Mouse (Mus musculus): Measurements from ENCODE around the gene Irx6.

Irx6 gene

DNA sequence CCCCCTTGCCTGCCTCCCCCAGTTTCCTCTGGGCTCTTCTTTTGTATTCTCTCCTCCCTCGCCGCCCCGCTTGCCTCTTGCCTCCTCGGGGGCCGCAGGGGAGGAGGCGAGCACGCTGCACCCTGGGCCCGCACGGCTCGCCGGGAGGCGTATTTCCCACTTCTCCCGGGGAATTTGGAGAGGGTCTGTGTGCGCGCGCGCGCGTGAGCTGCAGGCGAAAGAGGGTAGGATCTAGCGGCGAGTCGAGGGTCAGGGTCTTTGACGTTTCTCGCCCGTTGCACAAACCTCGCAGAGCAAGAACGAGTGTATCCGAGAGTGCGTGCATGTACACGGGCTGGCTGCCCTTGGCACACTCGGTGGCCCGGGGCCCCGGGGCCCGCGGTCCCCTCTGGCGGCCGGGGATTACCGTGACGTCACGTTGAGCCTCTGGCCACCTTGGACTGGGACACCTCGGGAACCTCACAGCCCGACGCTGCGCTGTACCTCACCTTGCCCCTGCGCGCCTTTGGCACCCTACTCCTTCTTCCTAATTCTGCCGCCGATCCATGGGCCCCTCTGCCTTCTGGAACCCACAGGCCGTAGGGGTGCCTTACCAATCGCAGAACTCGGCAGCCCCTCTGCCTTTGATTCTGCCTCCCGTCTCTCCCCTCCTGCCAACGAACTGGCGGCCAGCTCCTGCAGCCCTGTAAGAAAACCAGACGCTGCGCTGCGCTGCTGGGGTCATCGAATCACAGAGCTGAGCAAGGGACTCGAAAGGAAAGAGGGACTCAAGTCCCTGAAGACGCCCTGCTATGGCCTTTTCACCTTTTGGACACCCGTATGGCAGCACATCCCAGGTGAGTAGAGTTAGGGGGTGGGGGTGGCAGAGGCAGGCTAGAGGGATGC, at the start of gene Irx6:
Irx6 (plus strand) TSS at position 45 of the 885 bp plus-strand sequence.
- DNase-seq (ENCODE audit: low spot score in 2 of 2): no peak

GRCm38 (mm10) chr8:92628711-92629650, 45.1 kb upstream of the Irx6 start:
- DNase-seq (ENCODE audit: low spot score in 2 of 2): no peak

- no peak for DNase-seq (ENCODE audit: low spot score in 2 of 2)
Observed at GRCm38 (mm10) chr8:92633199-92633598, 40.9 kb upstream of the Irx6 start.

DNA sequence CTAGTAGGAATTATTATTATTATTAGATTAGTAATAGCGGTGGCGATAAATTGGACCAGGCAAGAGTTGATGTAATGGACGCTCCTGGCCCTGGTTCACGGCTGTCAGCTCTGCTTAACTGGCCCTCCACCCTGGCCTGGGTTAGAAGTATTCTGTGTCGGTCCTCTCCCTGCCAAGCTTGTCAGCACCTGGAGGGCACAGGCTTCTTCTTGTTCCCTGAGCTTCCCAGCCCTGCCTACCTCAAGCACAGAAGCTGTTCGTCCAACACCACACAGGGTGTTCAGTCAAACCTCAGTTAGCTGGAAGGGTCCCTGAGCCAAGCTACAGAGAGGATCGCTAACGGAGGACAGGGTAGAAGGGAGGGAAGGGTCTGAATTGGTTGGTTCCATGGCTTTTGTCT, 33.3 kb upstream of the Irx6 start:
- DNase-seq (ENCODE audit: low spot score in 2 of 2): no peak

DNA sequence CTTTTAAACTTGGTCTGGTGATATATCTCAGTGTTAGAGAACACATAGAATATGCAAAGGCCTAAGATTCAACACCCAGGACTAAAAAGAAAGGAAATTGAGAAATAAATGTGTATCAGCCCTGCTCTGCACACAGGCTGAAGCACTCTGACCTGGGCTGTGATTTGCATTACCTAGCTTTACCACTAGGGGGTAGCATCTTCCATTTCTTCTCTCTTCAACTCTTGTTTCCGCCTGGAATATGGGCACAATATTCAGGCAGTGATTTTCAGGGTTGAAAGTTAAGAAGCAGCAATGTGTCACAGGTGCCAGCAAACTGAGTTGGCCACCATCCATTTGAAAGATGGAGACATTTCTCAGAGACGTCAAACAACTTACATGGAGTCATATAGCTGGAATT, 27.5 kb upstream of the Irx6 start:
- DNase-seq (ENCODE audit: low spot score in 2 of 2): no peak

DNA sequence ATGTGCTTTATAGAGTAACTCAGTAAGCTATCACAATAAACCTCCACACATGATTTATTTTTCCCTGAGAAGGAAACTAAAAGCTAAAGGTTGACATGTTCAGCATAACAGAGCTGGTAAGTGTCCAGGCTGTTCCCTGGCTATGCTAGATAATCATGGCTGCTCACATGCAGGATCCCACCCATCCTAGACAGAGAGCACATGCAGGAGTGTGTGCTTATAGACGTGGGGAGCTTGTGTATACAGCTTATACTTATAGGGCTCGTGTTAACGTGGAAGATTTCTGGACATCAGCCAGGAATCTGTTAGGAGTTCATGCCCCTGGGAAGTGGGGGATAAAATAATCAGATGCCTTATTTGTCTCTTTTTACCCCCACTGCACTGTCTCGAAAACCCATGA, 9.9 kb upstream of the Irx6 start:
- DNase-seq (ENCODE audit: low spot score in 2 of 2): no peak

DNA sequence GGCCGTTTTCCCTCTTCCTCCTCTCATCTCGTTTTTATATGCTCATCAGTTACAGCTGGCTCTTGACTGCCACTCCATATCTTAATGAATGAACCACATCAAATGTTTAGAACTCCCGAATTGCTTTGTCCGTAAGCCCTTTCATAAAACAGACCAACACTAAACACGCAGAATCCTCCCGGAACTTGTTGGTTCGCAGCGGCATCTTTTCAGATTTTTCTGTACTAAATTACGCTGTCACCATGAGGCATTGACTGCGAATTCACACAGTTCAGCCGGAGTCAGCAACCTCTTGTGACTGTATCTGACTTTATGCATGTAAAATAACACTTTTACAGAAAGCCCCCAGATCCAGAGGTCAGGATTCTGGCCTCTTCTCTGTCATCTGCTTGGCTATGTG, 3.9 kb upstream of the Irx6 start:
- no peak for DNase-seq (ENCODE audit: low spot score in 2 of 2)

- no peak for DNase-seq (ENCODE audit: low spot score in 2 of 2)
Observed at GRCm38 (mm10) chr8:92670656-92671195, 3.4 kb upstream of the Irx6 start.

DNA sequence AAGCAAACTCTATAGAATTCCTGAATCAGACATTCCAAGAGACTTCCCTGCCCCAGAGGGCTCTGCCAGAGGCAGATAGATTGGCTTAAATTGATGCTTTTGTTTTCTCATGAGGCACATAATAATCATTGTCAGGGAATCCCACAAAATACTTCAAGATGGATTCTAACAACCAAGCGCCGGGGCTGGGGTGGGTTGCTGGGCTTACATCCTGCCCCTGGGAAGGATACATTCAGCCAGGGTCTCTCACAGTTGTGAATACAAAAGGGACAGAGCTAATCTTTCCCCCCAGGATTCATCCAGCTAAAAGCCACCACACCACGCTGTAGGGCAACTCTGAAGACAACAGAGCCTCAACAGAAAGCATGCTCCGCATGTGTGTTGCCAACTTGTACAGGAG, 2.2 kb upstream of the Irx6 start:
- no peak for DNase-seq (ENCODE audit: low spot score in 2 of 2)

- no peak for DNase-seq (ENCODE audit: low spot score in 2 of 2)
Observed at GRCm38 (mm10) chr8:92673101-92673500, 987 bp upstream of the Irx6 start.

DNA sequence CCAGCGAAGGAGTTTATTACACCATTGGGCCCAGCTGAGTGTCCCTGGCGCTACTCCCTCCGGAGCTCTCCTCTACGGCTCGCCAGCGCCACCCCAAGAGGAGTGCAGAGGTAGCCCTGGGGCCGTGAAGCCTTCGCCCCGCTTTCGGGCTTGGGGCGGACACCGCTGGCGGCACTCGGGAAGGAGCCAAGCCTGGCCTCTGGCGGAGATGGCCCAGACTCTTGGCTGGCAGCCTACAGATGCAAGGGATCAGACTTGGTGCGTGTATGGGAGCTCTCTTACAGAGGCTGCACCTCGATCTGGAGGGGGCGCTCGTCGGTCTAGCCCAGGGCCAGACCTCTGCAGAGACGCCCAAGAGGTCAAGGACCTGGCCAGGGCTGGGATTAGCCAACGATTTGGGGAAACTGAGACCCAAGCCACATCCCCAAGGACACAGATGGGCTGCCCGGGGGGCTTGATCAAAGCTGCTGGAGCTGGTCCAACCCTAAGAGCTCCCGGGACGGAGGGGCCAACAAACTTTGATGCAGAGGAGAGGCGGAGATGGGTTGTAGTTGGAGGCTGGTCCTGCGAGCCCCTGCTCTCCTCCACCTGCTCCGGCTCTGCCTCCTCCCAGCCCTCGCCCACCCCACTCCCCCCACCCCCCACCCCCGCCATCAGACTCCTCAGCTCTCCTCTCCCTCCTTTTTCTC, 389 bp upstream of the Irx6 start:
- DNase-seq (ENCODE audit: low spot score in 2 of 2): peak; percentile 26 to 69

DNA sequence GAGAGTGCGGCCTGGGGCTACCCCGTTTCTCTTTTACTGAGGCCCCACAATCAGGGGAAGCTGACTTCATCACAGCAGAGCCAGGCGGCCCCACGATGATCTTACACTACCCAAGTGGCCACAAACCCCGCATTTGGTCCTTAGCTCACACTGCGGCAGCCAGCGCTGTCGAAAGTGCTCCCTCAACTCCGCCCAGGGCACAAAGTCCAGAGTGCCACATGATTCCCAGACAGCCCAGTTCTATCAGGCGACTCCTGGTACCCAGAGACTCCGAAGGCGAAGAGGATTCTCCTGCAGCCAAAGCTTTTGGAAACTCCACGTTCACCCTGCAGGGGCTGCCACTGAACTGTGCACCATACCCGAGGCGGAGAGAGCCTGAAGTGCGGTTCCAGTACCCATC, 4.3 kb downstream of the Irx6 start:
- no peak for DNase-seq (ENCODE audit: low spot score in 2 of 2)

DNA sequence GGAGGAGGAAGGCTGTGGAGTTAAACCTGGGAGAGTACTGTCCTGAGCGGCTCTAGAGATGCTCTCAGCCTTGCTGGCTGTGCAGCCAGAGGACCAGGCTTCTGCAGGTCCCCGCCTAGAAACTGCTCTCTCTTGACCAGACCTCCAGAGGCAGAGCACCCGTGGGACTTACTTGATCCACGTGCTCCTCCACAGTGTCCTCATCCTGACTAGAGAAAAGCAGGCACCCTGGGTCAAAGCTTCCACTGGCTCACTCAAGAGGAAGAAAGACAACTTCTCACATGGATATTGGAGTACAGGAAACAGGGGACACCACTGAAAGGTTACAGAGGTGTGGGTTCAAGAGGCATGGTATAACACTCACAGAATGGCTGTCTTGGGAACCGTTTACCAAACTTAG, 23.3 kb downstream of the Irx6 start:
- DNase-seq (ENCODE audit: low spot score in 2 of 2): no peak

DNA sequence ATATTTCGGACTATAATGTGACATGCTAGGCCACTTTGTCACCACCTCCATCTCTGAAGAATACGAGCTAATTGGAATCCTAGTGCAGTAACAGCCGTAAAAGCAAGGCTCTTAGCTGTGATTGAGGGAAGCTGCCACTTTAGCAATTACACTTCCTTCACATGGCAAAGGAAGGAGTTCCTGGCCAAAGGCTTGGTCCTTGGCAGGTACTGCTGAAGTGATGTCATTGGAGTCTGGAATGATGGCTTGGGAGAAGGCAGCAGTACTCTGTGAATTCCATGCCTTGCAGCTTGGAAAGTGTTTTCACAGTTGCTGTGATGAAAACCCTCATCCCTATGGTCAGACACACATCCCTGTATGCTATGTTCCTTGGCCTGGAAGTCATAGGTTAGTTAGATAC, 24.3 kb downstream of the Irx6 start:
- no peak for DNase-seq (ENCODE audit: low spot score in 2 of 2)

DNA sequence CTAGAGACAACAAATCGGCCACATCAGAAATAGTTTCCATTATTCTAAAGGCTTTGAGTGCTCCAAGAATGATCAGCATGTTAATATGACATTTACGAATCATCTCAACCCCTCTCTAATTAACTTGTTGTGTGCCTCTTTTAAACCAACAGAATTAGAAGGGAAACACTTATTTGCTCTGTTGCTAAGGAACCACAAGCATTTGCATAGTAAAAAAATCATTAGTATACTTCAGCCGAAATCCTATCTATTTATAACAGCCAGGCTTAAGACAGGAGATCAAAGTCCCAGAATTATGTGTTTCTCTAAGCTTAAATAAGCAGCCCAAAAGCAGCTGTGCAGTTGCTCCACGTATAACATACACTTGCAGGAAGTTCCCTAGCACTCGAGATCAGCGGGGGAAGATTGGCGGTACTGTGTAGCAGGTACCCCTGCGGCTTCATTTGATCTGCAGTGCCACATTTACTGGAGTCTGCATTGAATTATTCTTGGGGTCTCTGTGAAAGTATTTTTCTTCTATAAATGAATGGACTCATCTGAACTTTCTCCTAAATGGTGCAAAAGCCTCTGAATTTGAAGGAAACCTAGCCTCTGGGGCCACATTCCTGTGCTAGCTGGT, 25.9 kb downstream of the Irx6 start:
- DNase-seq (ENCODE audit: low spot score in 2 of 2): no peak

DNA sequence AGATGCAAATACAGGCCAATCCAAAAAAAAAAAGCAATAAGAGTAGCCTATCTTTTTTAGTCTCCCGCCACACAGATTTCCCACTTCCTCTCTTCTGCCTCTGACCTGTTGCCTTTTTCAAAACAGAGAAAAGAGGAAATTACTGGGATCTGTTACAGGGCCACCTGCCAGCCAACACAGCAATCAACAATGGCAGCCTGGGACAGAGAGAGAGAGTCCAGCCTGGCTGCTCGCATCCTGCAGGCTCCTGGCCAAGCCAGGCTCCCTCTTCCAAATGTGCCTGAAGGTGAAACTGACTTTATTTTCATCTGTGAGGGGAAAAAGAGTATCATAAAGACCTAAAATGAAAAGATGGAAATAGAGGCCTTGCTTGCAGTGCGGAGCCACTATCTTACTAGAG, 29.3 kb downstream of the Irx6 start:
- no peak for DNase-seq (ENCODE audit: low spot score in 2 of 2)

GRCm38 (mm10) chr8:92706311-92706710, 32.2 kb downstream of the Irx6 start:
- no peak for DNase-seq (ENCODE audit: low spot score in 2 of 2)

- DNase-seq (ENCODE audit: low spot score in 2 of 2): no peak
Observed at GRCm38 (mm10) chr8:92713286-92713685, 39.2 kb downstream of the Irx6 start.

GRCm38 (mm10) chr8:92717418-92717817, 43.3 kb downstream of the Irx6 start:
- DNase-seq (ENCODE audit: low spot score in 2 of 2): no peak

DNA sequence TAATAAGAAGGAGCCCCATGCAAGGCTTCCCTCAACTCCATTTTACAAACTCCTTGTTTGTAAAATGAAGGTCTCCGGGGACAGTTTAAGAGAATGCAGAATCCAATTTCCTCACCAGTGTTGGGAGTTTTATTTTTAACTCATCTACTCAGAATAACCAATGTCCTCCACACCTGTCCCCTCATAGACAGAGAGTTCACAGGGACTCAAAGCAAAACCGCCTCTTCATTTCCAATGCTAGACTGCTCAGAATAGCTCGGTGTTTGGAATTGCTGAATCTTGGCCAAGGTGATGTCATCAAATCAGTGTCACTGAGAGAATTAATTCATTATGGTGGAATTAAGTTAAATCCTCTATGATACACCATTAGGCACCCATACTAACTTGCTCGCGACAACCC, 44.0 kb downstream of the Irx6 start:
- no peak for DNase-seq (ENCODE audit: low spot score in 2 of 2)

DNA sequence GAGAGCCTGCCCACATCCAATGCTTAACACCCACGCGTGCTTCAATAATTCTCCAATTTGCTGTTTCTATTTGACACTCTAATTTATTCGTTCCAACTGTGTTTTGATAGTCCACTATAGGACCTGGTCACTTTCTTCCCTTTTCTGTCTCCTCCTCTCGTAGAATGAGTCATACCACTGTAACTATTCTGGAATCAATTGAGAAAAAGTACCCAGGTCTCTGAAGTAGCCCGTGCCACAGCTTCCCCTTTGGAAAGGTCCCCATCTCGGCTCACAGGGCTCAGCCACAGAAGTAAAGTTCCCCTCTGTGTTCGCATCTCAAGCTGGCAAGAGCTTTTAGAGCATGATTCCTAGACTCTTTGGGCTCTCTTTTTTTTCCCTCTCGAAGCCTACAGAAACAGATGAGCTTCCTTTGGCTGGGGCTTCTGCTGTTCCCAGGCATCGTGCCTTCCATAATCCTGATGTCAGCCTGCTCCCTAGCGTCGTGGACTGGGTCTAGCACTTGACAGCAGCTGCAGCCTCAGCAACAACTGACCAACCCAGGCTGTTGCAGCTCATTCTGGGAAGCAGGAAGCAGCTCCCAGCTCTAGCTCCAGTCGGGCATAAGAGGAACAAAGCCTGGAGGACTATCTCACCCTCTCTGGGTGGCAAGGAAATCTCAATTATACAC, 47.3 kb downstream of the Irx6 start:
- DNase-seq (ENCODE audit: low spot score in 2 of 2): peak in 1 of 2 experiments; percentile 25

Data from urinary bladder, postnatal 4 days (tissue).